Mouse (Mus musculus) lung, embryonic 16.5 days (tissue): ENCODE measurements around the gene Manba. TPM values are rescaled to one million over a fixed set of nuclear protein-coding genes. Genes with fewer than 3 reads are reported as not detected.

Experiments used
- ATAC-seq: fragments of 200-750 bp; cut with Nextera tagmentation; 2 replicates; pipeline ENCODE4 v1.8.0; 2017; ENCODE audit warnings: low read depth, mild to moderate bottlenecking, moderate library complexity
- H3K27ac ChIP-seq: fragments of 300-500 bp; sonication (generic); 2 replicates; pipeline ENCODE4 v1.5.1; 2014; ENCODE audit warnings: mild to moderate bottlenecking, control low read depth, low read length
- H3K27me3 ChIP-seq: fragments of 300-500 bp; sonication (generic); 2 replicates; pipeline ENCODE4 v1.6.1; 2014; ENCODE audit warnings: low read depth, low read length, mixed read lengths; ENCODE audit not compliant: control insufficient read depth, insufficient read depth
- H3K36me3 ChIP-seq: fragments of 300-500 bp; sonication (generic); 2 replicates; pipeline ENCODE4 v1.6.1; 2014; ENCODE audit warnings: low read length; ENCODE audit not compliant: control insufficient read depth, insufficient read depth
- H3K4me1 ChIP-seq: fragments of 300-500 bp; sonication (generic); replicated peaks from 2 replicates; pipeline ENCODE4 v1.6.1; 2014; ENCODE audit warnings: low read length, mixed read lengths; ENCODE audit not compliant: control insufficient read depth, insufficient read depth
- H3K4me2 ChIP-seq: fragments of 300-500 bp; sonication (generic); 2 replicates; pipeline ENCODE4 v1.6.1; 2014; ENCODE audit warnings: low read depth, low read length, control low read depth
- H3K4me3 ChIP-seq: fragments of 300-500 bp; sonication (generic); 2 replicates; pipeline ENCODE4 v1.5.1; 2014; ENCODE audit warnings: mild to moderate bottlenecking, low read length, control low read depth
- H3K9ac ChIP-seq: fragments of 300-500 bp; sonication (generic); 2 replicates; pipeline ENCODE4 v1.6.1; 2014; ENCODE audit warnings: low read length, control low read depth
- H3K9me3 ChIP-seq: fragments of 300-500 bp; sonication (generic); 2 replicates; pipeline ENCODE4 v1.6.1; 2016; ENCODE audit warnings: low read length; ENCODE audit not compliant: control insufficient read depth
- WGBS: fragments of 180-500 bp; shearing (Covaris S2); extraction: QIAGEN DNeasy Blood & Tissue Kit; methylation state at CpG from one replicate; pipeline ENCODE4 v1.1.7; 2014; 5-methylcytosine and 5-hydroxymethylcytosine counted together
- polyA plus RNA-seq: library from polyadenylated mRNA; unstranded; fragments of >200 nt; fragmentation: Nextera tagmentation; extraction: Ambion mirVana; gene quantifications from 2 replicates; pipeline ENCODE4 v1.2.1, GENCODE M21; 2015

Gene Manba
- polyA plus RNA-seq, result 11.2 and 11.8 TPM in 2 replicates

DNA sequence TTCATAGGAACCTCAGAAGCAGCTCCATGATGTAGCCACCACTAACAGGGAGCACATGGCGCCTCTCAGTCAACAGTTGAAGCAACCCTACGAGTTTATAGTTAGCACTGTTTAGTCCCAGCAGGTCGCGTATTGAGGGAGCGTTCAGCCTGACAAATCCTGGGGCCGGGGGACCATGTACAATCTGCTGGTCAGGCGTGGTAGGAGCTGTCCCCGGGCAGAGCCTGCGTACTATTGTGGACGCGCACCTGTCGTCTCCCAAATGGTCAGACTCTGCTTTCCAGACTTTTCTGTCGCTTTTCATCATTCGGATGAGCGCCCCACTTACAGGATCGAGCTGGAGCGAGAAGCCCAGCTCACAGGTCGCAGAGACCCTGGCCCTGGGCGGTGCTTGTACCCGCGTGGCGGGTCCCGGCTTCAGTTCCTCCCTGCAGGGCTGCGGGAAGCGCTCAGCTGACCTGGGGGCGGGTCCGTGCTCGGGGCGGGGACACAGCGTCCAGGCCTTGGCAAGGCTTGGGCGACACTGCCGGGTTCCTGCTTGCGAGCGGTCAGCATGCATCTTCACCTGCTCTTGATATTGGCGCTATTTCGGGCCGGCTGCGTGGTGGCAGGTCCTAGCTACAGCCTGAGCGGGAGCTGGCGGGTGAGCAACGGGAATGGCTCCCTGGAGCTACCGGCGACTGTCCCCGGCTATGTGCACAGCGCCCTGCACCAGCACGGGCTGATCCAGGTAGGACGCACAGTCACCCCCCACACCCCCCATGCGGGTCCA lies at the start of gene Manba:
Gene Manba (plus strand): TSS at position 484 of the 772 bp plus-strand sequence.
- peak within 1 kb of the TSS; percentile 99 for H3K4me2 ChIP-seq
- H3K4me1 ChIP-seq, result peaks cover 3% of the 10 kb centered on the region; the same call in 1 of the 2 replicates
- H3K4me3 ChIP-seq, result peak within 1 kb of the TSS; percentile 65
- WGBS, result 2% methylated on average over 48 of the region's 48 CpGs
- H3K36me3 ChIP-seq, result no peaks in the 10 kb centered on the region
- H3K27ac ChIP-seq, result no peak within 1 kb of the TSS
- H3K9me3 ChIP-seq, result no peaks in the 10 kb centered on the region
- ATAC-seq, result peak; percentile 95
- H3K27me3 ChIP-seq, result no peaks in the 10 kb centered on the region
- H3K9ac ChIP-seq, result peak within 1 kb of the TSS; percentile 74

- Histone ChIP-seq H3K4me2 (peak overlapping the region; percentile 65), H3K27me3 (no peaks in the 10 kb centered on the region), H3K9me3 (no peaks in the 10 kb centered on the region), H3K4me1 (peaks cover 4% of the 10 kb centered on the region; the same call in 1 of the 2 replicates), H3K36me3 (peaks cover 2% of the 10 kb centered on the region; the same call in 1 of the 2 replicates), H3K4me3 (peak overlapping the region; percentile 79), H3K9ac (peak overlapping the region; percentile 72), H3K27ac (peak overlapping the region; percentile 80)
- no peak for ATAC-seq
- WGBS, result 43% methylated on average over 14 of the region's 14 CpGs
These were observed 48.4 kb upstream of the Manba start for GRCm38 (mm10) chr3:135436901-135437616.

GRCm38 (mm10) chr3:135437758-135438495 lies 47.5 kb upstream of the Manba start, which contains the start of gene Ube2d3:
Ube2d3 (plus strand) TSS chr3:135438149.
- peak within 1 kb of the TSS; percentile 95 for H3K4me3 ChIP-seq
- H3K4me1 ChIP-seq, result peaks cover 4% of the 10 kb centered on the region; the same call in 1 of the 2 replicates
- peaks cover 2% of the 10 kb centered on the region; the same call in 1 of the 2 replicates for H3K36me3 ChIP-seq
- H3K27me3 ChIP-seq, result no peaks in the 10 kb centered on the region
- WGBS, result under 1% methylated on average over 51 of the region's 56 CpGs
- no peaks in the 10 kb centered on the region for H3K9me3 ChIP-seq
- ATAC-seq, result peak; percentile 95
- peak within 1 kb of the TSS; percentile 98 for H3K9ac ChIP-seq
- H3K4me2 ChIP-seq, result peak within 1 kb of the TSS; percentile 65
- H3K27ac ChIP-seq, result peak within 1 kb of the TSS; percentile 100

GRCm38 (mm10) chr3:135438531-135438912 lies 46.9 kb upstream of the Manba start:
- Histone ChIP-seq H3K27ac (peak overlapping the region; percentile 100), H3K36me3 (no peaks in the 10 kb centered on the region), H3K4me3 (peak overlapping the region; percentile 95), H3K9me3 (no peaks in the 10 kb centered on the region), H3K9ac (peak overlapping the region; percentile 98), H3K4me1 (peaks cover 8% of the 10 kb centered on the region), H3K27me3 (no peaks in the 10 kb centered on the region), H3K4me2 (no peak overlapping the region; the same call in 1 of the 2 replicates)
- ATAC-seq, result peak; percentile 80
- under 1% methylated on average over 37 of the region's 50 CpGs for WGBS

DNA sequence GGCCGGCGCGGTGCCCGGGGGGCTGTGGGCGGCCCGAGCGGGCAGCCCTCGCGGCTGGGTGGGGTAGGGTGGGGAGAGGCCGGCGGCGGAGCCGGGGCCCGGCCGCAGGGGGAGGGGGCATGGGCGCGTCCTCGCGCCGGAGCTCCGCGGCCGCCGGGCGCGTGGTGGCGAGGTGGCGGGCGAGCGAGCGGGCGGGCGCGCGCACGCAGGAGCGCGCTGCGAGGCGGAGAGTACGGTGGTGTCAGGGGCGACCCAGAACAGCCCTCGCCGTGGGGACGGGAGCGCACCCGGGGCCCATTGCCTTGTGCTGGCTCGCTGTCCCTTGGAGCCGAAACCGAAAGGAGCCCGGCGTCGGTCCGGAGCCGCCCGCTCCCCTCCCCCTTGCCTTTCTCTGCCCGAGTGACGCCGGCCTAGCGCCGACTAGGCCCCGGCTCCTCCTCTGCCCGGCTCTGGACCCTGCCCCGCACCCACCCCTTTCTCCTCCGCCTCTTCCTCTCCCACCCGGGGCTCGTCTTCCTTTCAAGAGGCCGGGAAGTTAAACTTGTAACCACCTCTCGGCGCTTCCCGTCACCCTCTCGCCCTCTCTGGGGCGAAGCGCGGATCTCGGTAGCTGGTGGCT lies 46.4 kb upstream of the Manba start:
- no peaks in the 10 kb centered on the region for H3K27me3 ChIP-seq
- H3K4me3 ChIP-seq, result peak overlapping the region; percentile 95
- H3K4me2 ChIP-seq, result peak overlapping the region; percentile 82
- peak; percentile 71 for ATAC-seq
- H3K4me1 ChIP-seq, result peaks cover 8% of the 10 kb centered on the region
- H3K9ac ChIP-seq, result peak overlapping the region; percentile 98
- H3K36me3 ChIP-seq, result no peaks in the 10 kb centered on the region
- no peaks in the 10 kb centered on the region for H3K9me3 ChIP-seq
- 0% methylated on average over 45 of the region's 76 CpGs for WGBS
- peak overlapping the region; percentile 100 for H3K27ac ChIP-seq

DNA sequence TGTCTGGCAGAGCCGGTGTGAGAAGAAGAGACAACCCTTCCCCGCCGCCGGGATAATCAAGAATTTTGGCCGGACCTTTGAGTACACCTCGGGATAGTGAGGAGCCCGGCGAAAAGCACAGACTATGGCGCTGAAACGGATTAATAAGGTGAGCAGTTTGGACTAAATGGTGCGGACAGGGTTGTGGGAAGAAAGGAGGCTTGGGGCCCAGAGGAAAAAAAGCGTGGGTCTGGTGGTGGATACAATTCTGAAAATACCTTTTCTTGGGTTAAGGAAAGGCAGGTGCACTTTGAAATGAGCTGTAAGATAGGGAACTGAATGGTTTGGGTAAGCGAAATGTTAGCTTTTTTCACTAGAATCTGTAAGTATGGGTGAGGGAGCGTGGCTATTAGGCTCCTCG lies 45.8 kb upstream of the Manba start:
- Histone ChIP-seq H3K27ac (peak overlapping the region; percentile 100), H3K9me3 (no peaks in the 10 kb centered on the region), H3K9ac (peak overlapping the region; percentile 98), H3K4me3 (peak overlapping the region; percentile 95), H3K4me2 (peak overlapping the region; percentile 82), H3K4me1 (peaks cover 8% of the 10 kb centered on the region), H3K36me3 (no peaks in the 10 kb centered on the region), H3K27me3 (no peaks in the 10 kb centered on the region)
- ATAC-seq, result no peak
- WGBS, result under 1% methylated on average over 15 of the region's 15 CpGs

DNA sequence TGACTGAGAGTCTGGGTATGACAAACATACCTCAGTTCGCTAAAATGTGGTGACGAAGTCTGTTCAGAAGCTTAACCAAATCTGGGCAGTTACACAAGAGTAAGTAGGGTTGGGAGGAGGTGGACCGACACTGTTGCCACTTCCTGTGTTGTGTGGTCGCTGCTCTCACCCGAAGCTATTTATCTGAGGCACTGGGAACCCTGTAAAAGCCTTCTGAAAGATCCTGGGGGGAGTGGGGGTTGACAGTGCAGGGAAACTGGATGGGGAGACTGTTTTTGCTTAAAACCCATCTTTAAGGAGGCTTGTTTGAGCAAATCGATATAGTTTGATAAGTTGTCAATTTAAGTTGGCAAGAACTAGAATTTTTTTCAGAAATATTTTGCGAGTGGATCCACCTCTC lies 45.2 kb upstream of the Manba start:
- no peaks in the 10 kb centered on the region for H3K36me3 ChIP-seq
- WGBS, result 5% methylated on average over 7 of the region's 7 CpGs
- H3K9me3 ChIP-seq, result no peaks in the 10 kb centered on the region
- peak overlapping the region; percentile 98 for H3K9ac ChIP-seq
- peak overlapping the region; percentile 95 for H3K4me3 ChIP-seq
- H3K4me2 ChIP-seq, result peak overlapping the region; percentile 82
- ATAC-seq, result no peak
- H3K27ac ChIP-seq, result peak overlapping the region; percentile 100; the same call in 1 of the 2 replicates
- H3K4me1 ChIP-seq, result peaks cover 8% of the 10 kb centered on the region
- no peaks in the 10 kb centered on the region for H3K27me3 ChIP-seq

DNA sequence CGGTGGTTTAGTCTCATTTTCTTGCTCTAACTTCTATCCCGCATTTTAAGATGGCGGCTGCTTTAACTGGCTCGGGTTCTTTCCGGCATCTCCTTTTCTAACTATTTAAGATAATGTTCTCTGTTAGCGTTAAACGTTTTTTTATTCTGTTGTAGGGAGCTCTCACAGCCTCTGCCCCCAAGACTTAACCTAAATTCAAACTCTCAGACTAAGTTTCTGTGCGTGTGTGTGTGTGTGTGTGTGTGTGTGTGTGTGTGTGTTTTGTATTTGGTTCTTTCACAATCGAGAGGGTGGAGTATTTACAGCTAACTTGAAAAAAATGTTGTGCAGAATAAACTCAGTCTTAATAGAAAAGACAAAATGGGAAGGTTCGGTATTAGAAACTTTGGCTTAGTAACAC lies 44.8 kb upstream of the Manba start:
- no peak for ATAC-seq
- WGBS, result 10% methylated on average over 10 of the region's 10 CpGs

More for the DNA sequence above, 44.8 kb upstream of the Manba start:
- Histone ChIP-seq H3K9ac (peak overlapping the region; percentile 98), H3K4me3 (peak overlapping the region; percentile 95), H3K36me3 (no peaks in the 10 kb centered on the region), H3K27me3 (no peaks in the 10 kb centered on the region), H3K9me3 (no peaks in the 10 kb centered on the region), H3K4me2 (peak overlapping the region; percentile 82), H3K4me1 (peaks cover 8% of the 10 kb centered on the region), H3K27ac (peak overlapping the region; percentile 100; the same call in 1 of the 2 replicates)
